ENCODE assay signal across 9 mouse cellular contexts in genomic region chr16:7150201-7150791, GRCm38 (mm10).
DNase-seq lines count a peak whose midpoint lies in the region; ATAC-seq and TF ChIP-seq lines count a peak whose summit lies in the region.
"Had no signal": no experiment of that assay in that cellular context is flagged by ENCODE, and none has a peak within 500 bp of the region (broad histone marks: within the 10 kb centered on the region; RNA-seq: fewer than 3 reads in every experiment).

No protein-coding gene starts in this region.

- no peak overlapping the region for H3K4me2 ChIP-seq in midbrain, embryonic 11.5 days
- no peak overlapping the region for H3K4me2 ChIP-seq in lung, embryonic 16.5 days (ENCODE audit: low read depth, low read length)
- no peak overlapping the region; the same call in 1 of the 2 replicates for H3K4me2 ChIP-seq in stomach, embryonic 14.5 days (replicated peaks; ENCODE audit: low read depth, low read length)

- DNase-seq in midbrain, embryonic 11.5 days (ENCODE audit: low spot score, missing footprints), result peak; percentile 82
- DNase-seq in midbrain, embryonic 10.5 days (ENCODE audit: low spot score), result no peak
- DNase-seq in heart, adult 8-10 months (ENCODE audit: low spot score), result peak; percentile 72
- DNase-seq in kidney, adult 18-20 months, result peak; percentile 58
- no peak for DNase-seq in thymus, adult 2 months
- DNase-seq in right cerebral cortex, postnatal 36 days (ENCODE audit: low spot score in 2 of 2), result no peak

- H3K9me3 ChIP-seq in midbrain, embryonic 11.5 days (ENCODE audit: control insufficient read depth, low read length), result no peaks in the 10 kb centered on the region
- H3K9me3 ChIP-seq in midbrain, embryonic 10.5 days (replicated peaks), result no peaks in the 10 kb centered on the region
- no peaks in the 10 kb centered on the region for H3K9me3 ChIP-seq in lung, embryonic 16.5 days (ENCODE audit: control insufficient read depth, low read length)
- no peaks in the 10 kb centered on the region for H3K9me3 ChIP-seq in stomach, embryonic 14.5 days (ENCODE audit: control insufficient read depth, low read depth, low read length)

- ATAC-seq in midbrain, embryonic 11.5 days (ENCODE audit: low FRiP score), result no peak
- ATAC-seq in lung, embryonic 16.5 days (ENCODE audit: low read depth), result peak; percentile 89
- ATAC-seq in stomach, embryonic 14.5 days (ENCODE audit: insufficient number of reproducible peaks, insufficient read depth, low FRiP score, low read depth), result peak; percentile 77; the same call in 1 of the 2 replicates

- TF ChIP-seq CTCF in thymus, adult 2 months (IDR thresholded peaks at IDR 0.05; ENCODE audit: borderline replicate concordance, control insufficient read depth, extremely low read depth, insufficient read depth, low read length, poor library complexity), result no peak

- TF ChIP-seq POLR2A in thymus, adult 2 months (IDR thresholded peaks at IDR 0.05; ENCODE audit: control insufficient read depth, extremely low read depth, insufficient read depth, low read length, poor library complexity), result no peak

- no peaks in the 10 kb centered on the region; the same call in 1 of the 2 replicates for H3K27me3 ChIP-seq in midbrain, embryonic 11.5 days (ENCODE audit: control insufficient read depth, insufficient read depth, low read length)
- H3K27me3 ChIP-seq in midbrain, embryonic 10.5 days (ENCODE audit: low read depth, poor library complexity, severe bottlenecking), result peaks cover 22% of the 10 kb centered on the region
- no peaks in the 10 kb centered on the region for H3K27me3 ChIP-seq in lung, embryonic 16.5 days (ENCODE audit: control insufficient read depth, insufficient read depth, low read depth, low read length)
- no peaks in the 10 kb centered on the region for H3K27me3 ChIP-seq in stomach, embryonic 14.5 days (ENCODE audit: control insufficient read depth, insufficient read depth, low read length)
- no peaks in the 10 kb centered on the region for H3K27me3 ChIP-seq in thymus, adult 2 months (ENCODE audit: control insufficient read depth, insufficient read depth, low read length)

- peaks cover 25% of the 10 kb centered on the region for H3K4me1 ChIP-seq in midbrain, embryonic 11.5 days (ENCODE audit: control insufficient read depth, insufficient read depth, low read length)
- H3K4me1 ChIP-seq in midbrain, embryonic 10.5 days, result peaks cover 51% of the 10 kb centered on the region
- no peaks in the 10 kb centered on the region for H3K4me1 ChIP-seq in lung, embryonic 16.5 days (replicated peaks; ENCODE audit: control insufficient read depth, insufficient read depth, low read length)
- no peaks in the 10 kb centered on the region; the same call in 1 of the 2 replicates for H3K4me1 ChIP-seq in stomach, embryonic 14.5 days (ENCODE audit: control insufficient read depth, insufficient read depth, low read length)
- no peaks in the 10 kb centered on the region for H3K4me1 ChIP-seq in thymus, adult 2 months (replicated peaks; ENCODE audit: control insufficient read depth, insufficient read depth, low read length)

- 55% methylated on average over 8 of the region's 8 CpGs for WGBS in midbrain, embryonic 11.5 days
- 58% methylated on average over 8 of the region's 8 CpGs for WGBS in midbrain, embryonic 10.5 days
- WGBS in lung, embryonic 16.5 days, result 20% methylated on average over 8 of the region's 8 CpGs
- 16% methylated on average over 8 of the region's 8 CpGs for WGBS in stomach, embryonic 14.5 days
- WGBS in thymus, adult 2 months, result 9% methylated on average over 8 of the region's 8 CpGs

- no peak overlapping the region for H3K9ac ChIP-seq in midbrain, embryonic 11.5 days (ENCODE audit: low read length)
- H3K9ac ChIP-seq in lung, embryonic 16.5 days (ENCODE audit: low read length), result no peak overlapping the region
- no peak overlapping the region for H3K9ac ChIP-seq in stomach, embryonic 14.5 days (replicated peaks; ENCODE audit: low read depth, low read length)

- H3K4me3 ChIP-seq in midbrain, embryonic 11.5 days (ENCODE audit: low read depth, low read length), result no peak overlapping the region
- H3K4me3 ChIP-seq in midbrain, embryonic 10.5 days, result no peak overlapping the region
- H3K4me3 ChIP-seq in lung, embryonic 16.5 days (ENCODE audit: low read length), result no peak overlapping the region
- H3K4me3 ChIP-seq in stomach, embryonic 14.5 days (ENCODE audit: low read depth, low read length), result no peak overlapping the region
- no peak overlapping the region for H3K4me3 ChIP-seq in thymus, adult 2 months (ENCODE audit: control insufficient read depth, insufficient read depth, low read length)

- H3K36me3 ChIP-seq in midbrain, embryonic 11.5 days (ENCODE audit: control insufficient read depth, insufficient read depth, low read length), result no peaks in the 10 kb centered on the region
- H3K36me3 ChIP-seq in midbrain, embryonic 10.5 days, result no peaks in the 10 kb centered on the region
- H3K36me3 ChIP-seq in lung, embryonic 16.5 days (ENCODE audit: control insufficient read depth, insufficient read depth, low read length), result no peaks in the 10 kb centered on the region
- no peaks in the 10 kb centered on the region for H3K36me3 ChIP-seq in stomach, embryonic 14.5 days (ENCODE audit: control insufficient read depth, insufficient read depth, low read length)
- no peaks in the 10 kb centered on the region for H3K36me3 ChIP-seq in thymus, adult 2 months (ENCODE audit: control insufficient read depth, insufficient read depth, low read length)
- H3K36me3 ChIP-seq: G1E had no signal

- no peak overlapping the region for H3K27ac ChIP-seq in midbrain, embryonic 11.5 days (ENCODE audit: low read depth, low read length)
- H3K27ac ChIP-seq in midbrain, embryonic 10.5 days (replicated peaks), result no peak overlapping the region; the same call in 1 of the 2 replicates
- H3K27ac ChIP-seq in lung, embryonic 16.5 days (ENCODE audit: low read length), result no peak overlapping the region
- H3K27ac ChIP-seq in stomach, embryonic 14.5 days (ENCODE audit: low read length), result peak overlapping the region; percentile 21; the same call in 1 of the 2 replicates
- H3K27ac ChIP-seq in thymus, adult 2 months (ENCODE audit: control insufficient read depth, insufficient read depth, low read length), result no peak overlapping the region

Comparison
In these comparisons a context has a peak if more than half of its experiments do, and no peak if none do; other contexts are left out.
1. DNase-seq: peak in midbrain, embryonic 11.5 days (single experiment), heart, adult 8-10 months (single experiment) and kidney, adult 18-20 months (single experiment); none in midbrain, embryonic 10.5 days (single experiment), thymus, adult 2 months (single experiment) and right cerebral cortex, postnatal 36 days (0 of 2).